Mouse (Mus musculus): ENCODE data around the gene Rbfox1.

DNA sequence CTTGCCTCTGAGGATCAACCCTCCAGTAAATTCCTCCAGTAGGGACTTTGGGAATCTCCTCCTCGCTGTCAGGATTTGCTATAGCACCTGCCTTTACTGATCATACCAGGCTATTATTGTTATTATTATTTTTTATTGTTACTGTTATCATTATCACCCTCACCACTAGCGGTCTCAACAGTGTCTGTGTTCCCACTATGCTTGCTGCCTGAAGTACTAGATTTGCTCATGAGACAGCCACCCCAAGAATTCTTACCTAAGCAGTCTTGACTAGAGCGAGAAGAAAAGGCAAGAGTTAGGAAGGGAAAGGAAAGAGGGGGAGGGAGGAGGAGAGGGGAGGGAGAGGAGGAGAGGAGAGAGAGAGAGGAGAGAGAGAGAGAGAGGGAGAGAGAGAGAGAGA is 954.9 kb downstream of the Rbfox1 start:
- no peak for TF ChIP-seq CTCF (IDR thresholded peaks at IDR 0.05; ENCODE audit: low read depth, low read length)
- no peak for TF ChIP-seq POLR2A (IDR thresholded peaks at IDR 0.05; ENCODE audit: borderline replicate concordance, low read depth, low read length)

All from bone marrow macrophage, adult 2 months (primary cell).